Comparison of ENCODE assay signal across 20 mouse cellular contexts in genomic region chr11:81133950-81134349, GRCm38 (mm10).
"Had no signal": no experiment of that assay in that cellular context is flagged by ENCODE, and none has a peak within 500 bp of the region (broad histone marks: within the 10 kb centered on the region; RNA-seq: fewer than 3 reads in every experiment).

No protein-coding gene starts in this region.

- ATAC-seq: liver, postnatal 0 days; lung, postnatal 0 days; midbrain, embryonic 13.5 days had no signal

- H3K9me3 ChIP-seq: kidney, embryonic 15.5 days; limb, embryonic 12.5 days; limb, embryonic 15.5 days; midbrain, embryonic 13.5 days; neural tube, embryonic 12.5 days; stomach, embryonic 15.5 days had no signal

- DNase-seq: kidney, adult 8-10 months; kidney, postnatal 10 days; kidney, postnatal 4 days; left cerebral cortex, postnatal 4 days; liver, postnatal 0 days; lung, embryonic 14.5 days; retina, postnatal 1 day; right cerebral cortex, postnatal 25 days; spleen, adult 18-20 months; thymus, postnatal 25 days had no signal

- H3K4me3 ChIP-seq: kidney, embryonic 15.5 days; limb, embryonic 12.5 days; limb, embryonic 15.5 days; midbrain, embryonic 13.5 days; neural tube, embryonic 12.5 days; stomach, embryonic 15.5 days had no signal

- H3K27ac ChIP-seq: kidney, embryonic 15.5 days; limb, embryonic 12.5 days; limb, embryonic 15.5 days; liver, embryonic 14.5 days; macrophage; midbrain, embryonic 13.5 days; neural tube, embryonic 12.5 days; stomach, embryonic 15.5 days had no signal

- H3K36me3 ChIP-seq: kidney, embryonic 15.5 days; limb, embryonic 12.5 days; limb, embryonic 15.5 days; midbrain, embryonic 13.5 days; neural tube, embryonic 12.5 days; stomach, embryonic 15.5 days had no signal

- H3K4me1 ChIP-seq: kidney, embryonic 15.5 days; limb, embryonic 12.5 days; limb, embryonic 15.5 days; stomach, embryonic 15.5 days had no signal

- H3K27me3 ChIP-seq: kidney, embryonic 15.5 days; limb, embryonic 12.5 days; midbrain, embryonic 13.5 days; neural tube, embryonic 12.5 days; stomach, embryonic 15.5 days had no signal

- H3K9ac ChIP-seq: kidney, embryonic 15.5 days; limb, embryonic 12.5 days; limb, embryonic 15.5 days; liver, embryonic 14.5 days; liver, postnatal 0 days; lung, embryonic 14.5 days; midbrain, embryonic 13.5 days; neural tube, embryonic 12.5 days; stomach, embryonic 15.5 days had no signal

- H3K4me2 ChIP-seq: kidney, embryonic 15.5 days; limb, embryonic 12.5 days; limb, embryonic 15.5 days; liver, embryonic 11.5 days; lung, embryonic 14.5 days; midbrain, embryonic 13.5 days; neural tube, embryonic 12.5 days; stomach, embryonic 15.5 days had no signal
